Mouse (Mus musculus) testis, adult 2 months (tissue): Measurements from ENCODE around the gene Erc2. TPM values are rescaled to one million over a fixed set of nuclear protein-coding genes. Genes with fewer than 3 reads are reported as not detected.

ENCODE experiments used
- H3K27ac ChIP-seq: fragments of 200-500 bp; 2 replicates; pipeline ENCODE4 v1.5.1; 2012; ENCODE audit warnings: low read depth, low read length; ENCODE audit not compliant: control insufficient read depth, insufficient read depth
- H3K27me3 ChIP-seq: fragments of 200-500 bp; 2 replicates; pipeline ENCODE4 v1.6.1; 2012; ENCODE audit warnings: mild to moderate bottlenecking, low read length, moderate library complexity; ENCODE audit not compliant: control insufficient read depth, insufficient read depth
- H3K36me3 ChIP-seq: fragments of 200-500 bp; 2 replicates; pipeline ENCODE4 v1.6.1; 2012; ENCODE audit warnings: mild to moderate bottlenecking, low read length; ENCODE audit not compliant: control insufficient read depth, insufficient read depth
- H3K4me1 ChIP-seq: fragments of 200-500 bp; 2 replicates; pipeline ENCODE4 v1.6.1; 2012; ENCODE audit warnings: low read length; ENCODE audit not compliant: control insufficient read depth, insufficient read depth
- H3K4me3 ChIP-seq: fragments of 200-500 bp; 2 replicates; pipeline ENCODE4 v1.5.1; 2012; ENCODE audit warnings: low read depth, mild to moderate bottlenecking, low read length, moderate library complexity, mixed read lengths; ENCODE audit not compliant: control insufficient read depth
- CTCF ChIP-seq: fragments of 200-500 bp; IDR thresholded peaks from 2 replicates; pipeline ENCODE4 v1.5.1; 2012; ENCODE audit warnings: low read depth, mild to moderate bottlenecking, inconsistent platforms, low read length, moderate library complexity; ENCODE audit not compliant: control insufficient read depth, insufficient read depth, insufficient replicate concordance
- POLR2A ChIP-seq: fragments of 200-500 bp; IDR thresholded peaks from 2 replicates; pipeline ENCODE4 v1.6.1; 2012; ENCODE audit warnings: low read depth, mild to moderate bottlenecking, inconsistent platforms, low read length, moderate library complexity; ENCODE audit not compliant: control insufficient read depth
- polyA plus RNA-seq: library from polyadenylated mRNA; depleted of rRNA; stranded (reverse); fragments of >200 nt; gene quantifications from 2 replicates; pipeline ENCODE4 v1.2.3, GENCODE M21; 2012

Erc2 gene
- polyA plus RNA-seq, 1 experiment: 2.4 TPM

- Histone ChIP-seq H3K27me3 (no peaks in the 10 kb centered on the region), H3K4me3 (no peak overlapping the region), H3K4me1 (no peaks in the 10 kb centered on the region), H3K36me3 (no peaks in the 10 kb centered on the region), H3K27ac (no peak overlapping the region)
- TF ChIP-seq POLR2A (no peak), CTCF (no peak)
Observed at GRCm38 (mm10) chr14:28441240-28441967, 819.2 kb downstream of the Erc2 start.

- Histone ChIP-seq H3K27ac (no peak overlapping the region), H3K36me3 (no peaks in the 10 kb centered on the region), H3K27me3 (no peaks in the 10 kb centered on the region), H3K4me1 (no peaks in the 10 kb centered on the region), H3K4me3 (no peak overlapping the region)
- TF ChIP-seq CTCF: no peak
- TF ChIP-seq POLR2A: no peak
Observed at GRCm38 (mm10) chr14:28443254-28443944, 821.2 kb downstream of the Erc2 start.

GRCm38 (mm10) chr14:28445737-28446136, 823.5 kb downstream of the Erc2 start:
- Histone ChIP-seq H3K36me3 (no peaks in the 10 kb centered on the region), H3K27ac (no peak overlapping the region), H3K4me1 (no peaks in the 10 kb centered on the region), H3K27me3 (no peaks in the 10 kb centered on the region), H3K4me3 (no peak overlapping the region)
- TF ChIP-seq POLR2A: no peak
- TF ChIP-seq CTCF: no peak

- Histone ChIP-seq H3K36me3 (no peaks in the 10 kb centered on the region), H3K4me1 (peaks cover 2% of the 10 kb centered on the region; the same call in 1 of the 2 replicates), H3K4me3 (no peak overlapping the region), H3K27me3 (no peaks in the 10 kb centered on the region), H3K27ac (no peak overlapping the region)
- no peak for TF ChIP-seq POLR2A
- no peak for TF ChIP-seq CTCF
Observed at GRCm38 (mm10) chr14:28451771-28452170, 829.5 kb downstream of the Erc2 start.

- no peaks in the 10 kb centered on the region for H3K36me3 ChIP-seq
- no peak overlapping the region for H3K4me3 ChIP-seq
- no peak overlapping the region; the same call in 1 of the 2 replicates for H3K27ac ChIP-seq
- H3K27me3 ChIP-seq: no peaks in the 10 kb centered on the region
- peaks cover 2% of the 10 kb centered on the region; the same call in 1 of the 2 replicates for H3K4me1 ChIP-seq
- TF ChIP-seq POLR2A: no peak
- no peak for TF ChIP-seq CTCF
Observed at GRCm38 (mm10) chr14:28456372-28457076, 834.3 kb downstream of the Erc2 start.

- H3K27ac ChIP-seq: no peak overlapping the region; the same call in 1 of the 2 replicates
- no peak overlapping the region for H3K4me3 ChIP-seq
- H3K36me3 ChIP-seq: no peaks in the 10 kb centered on the region
- peaks cover 2% of the 10 kb centered on the region; the same call in 1 of the 2 replicates for H3K4me1 ChIP-seq
- no peaks in the 10 kb centered on the region for H3K27me3 ChIP-seq
- TF ChIP-seq CTCF (no peak), POLR2A (no peak)
Observed at GRCm38 (mm10) chr14:28457428-28457827, 835.2 kb downstream of the Erc2 start.

GRCm38 (mm10) chr14:28467956-28468355, 845.7 kb downstream of the Erc2 start:
- TF ChIP-seq POLR2A: no peak
- no peak for TF ChIP-seq CTCF
- no peak overlapping the region for H3K27ac ChIP-seq
- H3K4me3 ChIP-seq: no peak overlapping the region
- H3K4me1 ChIP-seq: no peaks in the 10 kb centered on the region
- no peaks in the 10 kb centered on the region for H3K36me3 ChIP-seq
- H3K27me3 ChIP-seq: no peaks in the 10 kb centered on the region
